Mouse (Mus musculus): ENCODE measurements around the gene Ccdc88b. TPM values are rescaled to one million over a fixed set of nuclear protein-coding genes. Genes with fewer than 3 reads are reported as not detected.

The Ccdc88b gene
- polyA plus RNA-seq, 1 experiment from 2014 or later = 1.1 TPM

DNA sequence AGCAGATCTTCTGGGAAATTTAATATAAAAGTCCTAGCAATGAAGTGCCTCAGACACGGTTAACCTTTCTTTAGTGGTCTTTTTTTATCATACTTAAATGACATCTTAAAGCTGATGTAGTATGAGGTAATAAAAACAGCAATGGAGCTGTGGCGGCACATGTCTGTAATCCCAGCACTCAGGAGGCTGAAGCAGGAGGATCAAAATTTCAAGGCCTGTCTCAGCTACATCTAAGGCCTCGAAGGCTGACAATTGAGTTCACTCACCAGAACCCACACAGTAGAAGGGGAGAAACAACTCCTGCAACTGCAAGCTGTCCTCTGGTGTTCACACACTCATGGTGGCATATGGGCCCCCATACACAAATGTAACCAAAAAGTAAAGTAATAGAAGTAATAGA is 2.0 kb upstream of the Ccdc88b start:
- no peak overlapping the region for H3K9ac ChIP-seq (ENCODE audit: low read depth, low read length)
- H3K4me3 ChIP-seq (ENCODE audit: low read length) = no peak overlapping the region
- H3K27ac ChIP-seq (ENCODE audit: low read length) = no peak overlapping the region
- no peaks in the 10 kb centered on the region for H3K36me3 ChIP-seq (ENCODE audit: control insufficient read depth, insufficient read depth, low read length)
- no peaks in the 10 kb centered on the region for H3K27me3 ChIP-seq (replicated peaks; ENCODE audit: control insufficient read depth, insufficient read depth, low read length)
- no peak overlapping the region for H3K4me2 ChIP-seq (ENCODE audit: low read depth, low read length)
- H3K4me1 ChIP-seq (ENCODE audit: control insufficient read depth, insufficient read depth, low read length) = peaks cover 8% of the 10 kb centered on the region
- no peaks in the 10 kb centered on the region for H3K9me3 ChIP-seq (ENCODE audit: control insufficient read depth, low read length)
- 84% methylated on average over 3 of the region's 3 CpGs for WGBS
- no peak for ATAC-seq

- 79% methylated on average over 2 of the region's 2 CpGs for WGBS
- H3K4me3 ChIP-seq (ENCODE audit: low read length) = no peak overlapping the region
- H3K36me3 ChIP-seq (ENCODE audit: control insufficient read depth, insufficient read depth, low read length) = no peaks in the 10 kb centered on the region
- no peaks in the 10 kb centered on the region for H3K9me3 ChIP-seq (ENCODE audit: control insufficient read depth, low read length)
- no peak overlapping the region for H3K4me2 ChIP-seq (ENCODE audit: low read depth, low read length)
- no peak overlapping the region for H3K9ac ChIP-seq (ENCODE audit: low read depth, low read length)
- no peak overlapping the region for H3K27ac ChIP-seq (ENCODE audit: low read length)
- no peak for ATAC-seq
- no peaks in the 10 kb centered on the region for H3K27me3 ChIP-seq (replicated peaks; ENCODE audit: control insufficient read depth, insufficient read depth, low read length)
- H3K4me1 ChIP-seq (ENCODE audit: control insufficient read depth, insufficient read depth, low read length) = peaks cover 8% of the 10 kb centered on the region
Observed at GRCm38 (mm10) chr19:6859032-6859651, 1.1 kb upstream of the Ccdc88b start.

GRCm38 (mm10) chr19:6857391-6858005 is 513 bp downstream of the Ccdc88b start:
- 76% methylated on average over 9 of the region's 9 CpGs for WGBS

GRCm38 (mm10) chr19:6857003-6857360 is 1.0 kb downstream of the Ccdc88b start:
- peaks cover 16% of the 10 kb centered on the region for H3K4me1 ChIP-seq (ENCODE audit: control insufficient read depth, insufficient read depth, low read length)
- H3K36me3 ChIP-seq (ENCODE audit: control insufficient read depth, insufficient read depth, low read length) = no peaks in the 10 kb centered on the region
- H3K4me2 ChIP-seq (ENCODE audit: low read depth, low read length) = no peak overlapping the region
- no peaks in the 10 kb centered on the region for H3K27me3 ChIP-seq (replicated peaks; ENCODE audit: control insufficient read depth, insufficient read depth, low read length)
- 70% methylated on average over 3 of the region's 3 CpGs for WGBS
- no peak overlapping the region for H3K9ac ChIP-seq (ENCODE audit: low read depth, low read length)
- H3K27ac ChIP-seq (ENCODE audit: low read length) = no peak overlapping the region
- no peak overlapping the region for H3K4me3 ChIP-seq (ENCODE audit: low read length)
- H3K9me3 ChIP-seq (ENCODE audit: control insufficient read depth, low read length) = no peaks in the 10 kb centered on the region
- no peak for ATAC-seq

More at GRCm38 (mm10) chr19:6857391-6858005, 513 bp downstream of the Ccdc88b start:
- Histone ChIP-seq H3K4me3 (ENCODE audit: low read length) (no peak overlapping the region), H3K27me3 (replicated peaks; ENCODE audit: control insufficient read depth, insufficient read depth, low read length) (no peaks in the 10 kb centered on the region), H3K4me2 (ENCODE audit: low read depth, low read length) (no peak overlapping the region), H3K4me1 (ENCODE audit: control insufficient read depth, insufficient read depth, low read length) (peaks cover 12% of the 10 kb centered on the region), H3K27ac (ENCODE audit: low read length) (no peak overlapping the region), H3K9me3 (ENCODE audit: control insufficient read depth, low read length) (no peaks in the 10 kb centered on the region), H3K9ac (ENCODE audit: low read depth, low read length) (no peak overlapping the region), H3K36me3 (ENCODE audit: control insufficient read depth, insufficient read depth, low read length) (no peaks in the 10 kb centered on the region)
- no peak for ATAC-seq

- Histone ChIP-seq H3K9me3 (ENCODE audit: control insufficient read depth, low read length) (no peaks in the 10 kb centered on the region), H3K36me3 (ENCODE audit: control insufficient read depth, insufficient read depth, low read length) (no peaks in the 10 kb centered on the region), H3K4me2 (ENCODE audit: low read depth, low read length) (no peak overlapping the region), H3K27ac (ENCODE audit: low read length) (no peak overlapping the region), H3K4me1 (ENCODE audit: control insufficient read depth, insufficient read depth, low read length) (peaks cover 16% of the 10 kb centered on the region), H3K27me3 (replicated peaks; ENCODE audit: control insufficient read depth, insufficient read depth, low read length) (no peaks in the 10 kb centered on the region), H3K4me3 (ENCODE audit: low read length) (no peak overlapping the region), H3K9ac (ENCODE audit: low read depth, low read length) (no peak overlapping the region)
- ATAC-seq = no peak
- WGBS = 47% methylated on average over 12 of the region's 12 CpGs
Observed at GRCm38 (mm10) chr19:6856281-6857002, 1.6 kb downstream of the Ccdc88b start.

GRCm38 (mm10) chr19:6855225-6856031 is 2.6 kb downstream of the Ccdc88b start:
- Histone ChIP-seq H3K4me1 (ENCODE audit: control insufficient read depth, insufficient read depth, low read length) (peaks cover 15% of the 10 kb centered on the region), H3K4me2 (ENCODE audit: low read depth, low read length) (peak overlapping the region; percentile 55), H3K36me3 (ENCODE audit: control insufficient read depth, insufficient read depth, low read length) (no peaks in the 10 kb centered on the region), H3K27me3 (replicated peaks; ENCODE audit: control insufficient read depth, insufficient read depth, low read length) (0 out of 2 replicates have a peak, but pooled peaks cover 3% of the 10 kb centered on the region), H3K4me3 (ENCODE audit: low read length) (peak overlapping the region; percentile 25), H3K9ac (ENCODE audit: low read depth, low read length) (peak overlapping the region; percentile 59), H3K27ac (ENCODE audit: low read length) (0 out of 2 replicates have a peak overlapping the region, but pooled peaks have one; percentile 6), H3K9me3 (ENCODE audit: control insufficient read depth, low read length) (no peaks in the 10 kb centered on the region)
- ATAC-seq = peak; percentile 61
- WGBS = 13% methylated on average over 38 of the region's 38 CpGs

- no peak for ATAC-seq
- Histone ChIP-seq H3K9me3 (ENCODE audit: control insufficient read depth, low read length) (no peaks in the 10 kb centered on the region), H3K27ac (ENCODE audit: low read length) (no peak overlapping the region), H3K4me1 (ENCODE audit: control insufficient read depth, insufficient read depth, low read length) (peaks cover 14% of the 10 kb centered on the region), H3K4me2 (ENCODE audit: low read depth, low read length) (peak overlapping the region; percentile 55; the same call in 1 of the 2 replicates), H3K9ac (ENCODE audit: low read depth, low read length) (no peak overlapping the region), H3K4me3 (ENCODE audit: low read length) (no peak overlapping the region; the same call in 1 of the 2 replicates), H3K27me3 (replicated peaks; ENCODE audit: control insufficient read depth, insufficient read depth, low read length) (peaks cover 8% of the 10 kb centered on the region), H3K36me3 (ENCODE audit: control insufficient read depth, insufficient read depth, low read length) (no peaks in the 10 kb centered on the region)
- 87% methylated on average over 12 of the region's 12 CpGs for WGBS
Observed at GRCm38 (mm10) chr19:6854658-6855057, 3.4 kb downstream of the Ccdc88b start.

- Histone ChIP-seq H3K27me3 (replicated peaks; ENCODE audit: control insufficient read depth, insufficient read depth, low read length) (peaks cover 15% of the 10 kb centered on the region), H3K9me3 (ENCODE audit: control insufficient read depth, low read length) (no peaks in the 10 kb centered on the region), H3K4me1 (ENCODE audit: control insufficient read depth, insufficient read depth, low read length) (peaks cover 14% of the 10 kb centered on the region), H3K4me2 (ENCODE audit: low read depth, low read length) (no peak overlapping the region), H3K27ac (ENCODE audit: low read length) (no peak overlapping the region), H3K36me3 (ENCODE audit: control insufficient read depth, insufficient read depth, low read length) (no peaks in the 10 kb centered on the region), H3K4me3 (ENCODE audit: low read length) (no peak overlapping the region), H3K9ac (ENCODE audit: low read depth, low read length) (no peak overlapping the region)
- no peak for ATAC-seq
- 72% methylated on average over 8 of the region's 8 CpGs for WGBS
Observed at GRCm38 (mm10) chr19:6853903-6854302, 4.1 kb downstream of the Ccdc88b start.

Measured in intestine, embryonic 16.5 days (tissue).